Mouse (Mus musculus): Measurements from ENCODE around the gene Dmap1.
A peak's percentile ranks its signal among the peaks of the same experiment; 100 is the strongest.

The Dmap1 gene

GRCm38 (mm10) chr4:117656961-117657360 lies 25.1 kb downstream of the Dmap1 start:
- DNase-seq (ENCODE audit: low read depth, low spot score), result no peak

- DNase-seq (ENCODE audit: low read depth, low spot score), result no peak
These were observed 26.6 kb downstream of the Dmap1 start for GRCm38 (mm10) chr4:117655500-117655863.

GRCm38 (mm10) chr4:117654703-117655499 lies 27.2 kb downstream of the Dmap1 start:
- DNase-seq (ENCODE audit: low read depth, low spot score), result no peak

- DNase-seq (ENCODE audit: low read depth, low spot score), result no peak
These were observed 27.9 kb downstream of the Dmap1 start for GRCm38 (mm10) chr4:117654016-117654702.

- no peak for DNase-seq (ENCODE audit: low read depth, low spot score)
These were observed 29.3 kb downstream of the Dmap1 start for GRCm38 (mm10) chr4:117652727-117653126.

GRCm38 (mm10) chr4:117651626-117652101 lies 30.4 kb downstream of the Dmap1 start:
- peak; percentile 28 for DNase-seq (ENCODE audit: low read depth, low spot score)

- DNase-seq (ENCODE audit: low read depth, low spot score), result no peak
These were observed 34.9 kb downstream of the Dmap1 start for GRCm38 (mm10) chr4:117646926-117647755.

GRCm38 (mm10) chr4:117646496-117646895 lies 35.6 kb downstream of the Dmap1 start:
- no peak for DNase-seq (ENCODE audit: low read depth, low spot score)

GRCm38 (mm10) chr4:117645859-117646258 lies 36.2 kb downstream of the Dmap1 start:
- DNase-seq (ENCODE audit: low read depth, low spot score), result no peak

GRCm38 (mm10) chr4:117645031-117645435 lies 37.0 kb downstream of the Dmap1 start:
- no peak for DNase-seq (ENCODE audit: low read depth, low spot score)

- no peak for DNase-seq (ENCODE audit: low read depth, low spot score)
These were observed 40.3 kb downstream of the Dmap1 start for GRCm38 (mm10) chr4:117641804-117642203.

GRCm38 (mm10) chr4:117640925-117641703 lies 41.0 kb downstream of the Dmap1 start:
- DNase-seq (ENCODE audit: low read depth, low spot score), result peak; percentile 60

GRCm38 (mm10) chr4:117636891-117637613 lies 45.0 kb downstream of the Dmap1 start:
- no peak for DNase-seq (ENCODE audit: low read depth, low spot score)

GRCm38 (mm10) chr4:117636152-117636551 lies 45.9 kb downstream of the Dmap1 start:
- DNase-seq (ENCODE audit: low read depth, low spot score), result no peak

GRCm38 (mm10) chr4:117634642-117635041 lies 47.4 kb downstream of the Dmap1 start:
- no peak for DNase-seq (ENCODE audit: low read depth, low spot score)

GRCm38 (mm10) chr4:117633527-117633926 lies 48.5 kb downstream of the Dmap1 start:
- no peak for DNase-seq (ENCODE audit: low read depth, low spot score)

GRCm38 (mm10) chr4:117630053-117630670 lies 51.9 kb downstream of the Dmap1 start:
- DNase-seq (ENCODE audit: low read depth, low spot score), result no peak

GRCm38 (mm10) chr4:117628464-117628863 lies 53.6 kb downstream of the Dmap1 start:
- no peak for DNase-seq (ENCODE audit: low read depth, low spot score)

Data from skeletal muscle tissue, adult 2 months (tissue).